Comparison of ENCODE assay signal across 13 mouse cellular contexts in genomic region chr10:69107253-69107652, GRCm38 (mm10). TPM values are rescaled to one million over a fixed set of nuclear protein-coding genes. Genes with fewer than 3 reads are reported as not detected.
A peak's percentile ranks its signal among the peaks of the same experiment; 100 is the strongest.
DNase-seq lines count a peak whose midpoint lies in the region; ATAC-seq and TF ChIP-seq lines count a peak whose summit lies in the region.
"Had no signal": no experiment of that assay in that cellular context is flagged by ENCODE, and none has a peak within 500 bp of the region (broad histone marks: within the 10 kb centered on the region; RNA-seq: fewer than 3 reads in every experiment).

No protein-coding gene starts in this region.

- 83% methylated on average over 8 of the region's 8 CpGs for WGBS in midbrain, embryonic 14.5 days
- 68% methylated on average over 8 of the region's 8 CpGs for WGBS in midbrain, embryonic 15.5 days
- WGBS in hindbrain, embryonic 11.5 days: 92% methylated on average over 8 of the region's 8 CpGs

- no peaks in the 10 kb centered on the region for H3K4me1 ChIP-seq in midbrain, embryonic 14.5 days (ENCODE audit: control insufficient read depth, insufficient read depth, low read length)
- H3K4me1 ChIP-seq in midbrain, embryonic 15.5 days: no peaks in the 10 kb centered on the region
- no peaks in the 10 kb centered on the region for H3K4me1 ChIP-seq in hindbrain, embryonic 11.5 days (replicated peaks; ENCODE audit: control insufficient read depth, insufficient read depth, low read length)
- H3K4me1 ChIP-seq: forebrain, embryonic 15.5 days had no signal

- peak; percentile 57 for DNase-seq in gastrocnemius, adult 2 months
- DNase-seq in gastrocnemius, postnatal 25 days: no peak
- peak; percentile 42 for DNase-seq in midbrain, embryonic 14.5 days
- peak; percentile 69 for DNase-seq in kidney, postnatal 10 days
- DNase-seq in skeletal muscle tissue, adult 2 months (ENCODE audit: low read depth, low spot score): peak; percentile 29
- DNase-seq in hindbrain, embryonic 11.5 days (ENCODE audit: low spot score): no peak
- DNase-seq: right cerebral cortex, postnatal 14 days; thymus, postnatal 4 days had no signal

- H3K27me3 ChIP-seq in midbrain, embryonic 14.5 days (ENCODE audit: control insufficient read depth, insufficient read depth, low read length): no peaks in the 10 kb centered on the region
- H3K27me3 ChIP-seq in midbrain, embryonic 15.5 days (replicated peaks): no peaks in the 10 kb centered on the region
- no peaks in the 10 kb centered on the region for H3K27me3 ChIP-seq in hindbrain, embryonic 11.5 days (ENCODE audit: control insufficient read depth, insufficient read depth, low read length)
- H3K27me3 ChIP-seq: CH12.LX; forebrain, embryonic 15.5 days; limb, embryonic 13.5 days had no signal

- ATAC-seq in midbrain, embryonic 14.5 days (ENCODE audit: low FRiP score, low TSS enrichment): no peak
- ATAC-seq in midbrain, embryonic 15.5 days (replicated peaks): no peak
- ATAC-seq in granulocyte monocyte progenitor cell, adult 5-6 weeks (replicated peaks; ENCODE audit: poor library complexity, severe bottlenecking): no peak
- ATAC-seq in hindbrain, embryonic 11.5 days (ENCODE audit: low FRiP score): no peak
- ATAC-seq: forebrain, embryonic 15.5 days had no signal

- H3K27ac ChIP-seq in gastrocnemius, adult 2 months: peak overlapping the region; percentile 62
- H3K27ac ChIP-seq in midbrain, embryonic 14.5 days (replicated peaks; ENCODE audit: low read depth, low read length): no peak overlapping the region
- H3K27ac ChIP-seq in midbrain, embryonic 15.5 days: no peak overlapping the region
- H3K27ac ChIP-seq in hindbrain, embryonic 11.5 days (ENCODE audit: low read depth, low read length): no peak overlapping the region
- H3K27ac ChIP-seq: forebrain, embryonic 15.5 days; limb, embryonic 13.5 days had no signal

- intact Hi-C loops in gastrocnemius, adult 2 months (cut with DNase I): no loop called here

- no peaks in the 10 kb centered on the region for H3K9me3 ChIP-seq in midbrain, embryonic 14.5 days (ENCODE audit: control insufficient read depth, low read length)
- H3K9me3 ChIP-seq in midbrain, embryonic 15.5 days: no peaks in the 10 kb centered on the region
- no peaks in the 10 kb centered on the region for H3K9me3 ChIP-seq in hindbrain, embryonic 11.5 days (ENCODE audit: control insufficient read depth, low read length)
- H3K9me3 ChIP-seq: forebrain, embryonic 15.5 days had no signal

- no peak for TF ChIP-seq CTCF in gastrocnemius, adult 2 months (IDR thresholded peaks at IDR 0.05)

- no peak overlapping the region for H3K4me2 ChIP-seq in midbrain, embryonic 14.5 days (ENCODE audit: low read length)
- H3K4me2 ChIP-seq in midbrain, embryonic 15.5 days: no peak overlapping the region
- H3K4me2 ChIP-seq in hindbrain, embryonic 11.5 days (replicated peaks; ENCODE audit: low read depth, low read length): no peak overlapping the region
- H3K4me2 ChIP-seq: forebrain, embryonic 15.5 days; limb, embryonic 13.5 days had no signal

- no peak overlapping the region for H3K9ac ChIP-seq in midbrain, embryonic 14.5 days (replicated peaks; ENCODE audit: low read length)
- H3K9ac ChIP-seq in midbrain, embryonic 15.5 days: no peak overlapping the region
- no peak overlapping the region for H3K9ac ChIP-seq in hindbrain, embryonic 11.5 days (ENCODE audit: low read depth, low read length)
- H3K9ac ChIP-seq: forebrain, embryonic 15.5 days; limb, embryonic 13.5 days had no signal

- peak overlapping the region; percentile 57 for H3K4me3 ChIP-seq in gastrocnemius, adult 2 months
- H3K4me3 ChIP-seq in midbrain, embryonic 14.5 days (replicated peaks; ENCODE audit: low read depth, low read length): no peak overlapping the region
- H3K4me3 ChIP-seq in midbrain, embryonic 15.5 days: no peak overlapping the region
- H3K4me3 ChIP-seq in hindbrain, embryonic 11.5 days (ENCODE audit: low read depth, low read length): no peak overlapping the region
- H3K4me3 ChIP-seq: forebrain, embryonic 15.5 days; limb, embryonic 13.5 days had no signal

- H3K36me3 ChIP-seq in midbrain, embryonic 14.5 days (ENCODE audit: control insufficient read depth, insufficient read depth, low read length): no peaks in the 10 kb centered on the region
- no peaks in the 10 kb centered on the region for H3K36me3 ChIP-seq in midbrain, embryonic 15.5 days (replicated peaks)
- no peaks in the 10 kb centered on the region for H3K36me3 ChIP-seq in hindbrain, embryonic 11.5 days (ENCODE audit: control insufficient read depth, insufficient read depth, low read length)
- H3K36me3 ChIP-seq: forebrain, embryonic 15.5 days; limb, embryonic 13.5 days had no signal

RNA-seq across cellular contexts. Expression of gene Rhobtb1, which starts 44.0 kb away (rescaled TPM):
- 10 to 100 TPM; 21.8 to 29.1 TPM for total RNA-seq in gastrocnemius, adult 2 months (2021)
- 10 to 100 TPM; 10.3 to 17.2 TPM for total RNA-seq in gastrocnemius, postnatal 25 days (2021)
- 16.1 and 18.1 TPM in 2 replicates for polyA plus RNA-seq in midbrain, embryonic 14.5 days (2014; fragmentation: Nextera tagmentation; extraction: Ambion mirVana)
- polyA plus RNA-seq in midbrain, embryonic 15.5 days (2015; fragmentation: Nextera tagmentation; extraction: Ambion mirVana): 17.7 and 20.9 TPM in 2 replicates
- total RNA-seq in granulocyte monocyte progenitor cell, adult 5-6 weeks (2014; fragmentation: Nextera tagmentation): 2.1 and 2.6 TPM in 2 replicates
- total RNA-seq in granulocyte monocyte progenitor cell, adult 5-6 weeks (2017): 1.8 and 2.5 TPM in 2 replicates
- 18.3 and 18.7 TPM in 2 replicates for polyA plus RNA-seq in hindbrain, embryonic 11.5 days (2014; fragmentation: Nextera tagmentation; extraction: Ambion mirVana)

Comparison
In these comparisons a context has a peak if more than half of its experiments do, and no peak if none do; other contexts are left out.
1. DNase-seq: peak in gastrocnemius, adult 2 months (single experiment), midbrain, embryonic 14.5 days (single experiment), kidney, postnatal 10 days (single experiment) and skeletal muscle tissue, adult 2 months (single experiment); none in gastrocnemius, postnatal 25 days (single experiment) and hindbrain, embryonic 11.5 days (single experiment).